Mouse (Mus musculus) heart, postnatal 0 days (tissue): ENCODE data around the gene C87436. TPM values are rescaled to one million over a fixed set of nuclear protein-coding genes. Genes with fewer than 3 reads are reported as not detected.

Experiments
- ATAC-seq: fragments of 200-750 bp; cut with Nextera tagmentation; 2 replicates; pipeline ENCODE4 v1.8.0; 2017; ENCODE audit warnings: low read depth, moderate number of reproducible peaks, moderate library complexity; ENCODE audit not compliant: insufficient read depth
- DNase-seq: peaks from one replicate; pipeline ENCODE4 v3.0.0-alpha.2; 2016; ENCODE audit warnings: low spot score
- H3K27ac ChIP-seq: fragments of 300-500 bp; sonication (generic); 2 replicates; pipeline ENCODE4 v1.5.1; 2014; ENCODE audit warnings: low read depth, mild to moderate bottlenecking
- H3K27me3 ChIP-seq: fragments of 300-500 bp; sonication (generic); 2 replicates; pipeline ENCODE4 v1.6.1; 2014; ENCODE audit warnings: low read length, mixed read lengths; ENCODE audit not compliant: control insufficient read depth, insufficient read depth
- H3K36me3 ChIP-seq: fragments of 300-500 bp; sonication (generic); replicated peaks from 2 replicates; pipeline ENCODE4 v1.6.1; 2014; ENCODE audit warnings: low read length, mixed read lengths; ENCODE audit not compliant: control insufficient read depth, insufficient read depth
- H3K4me1 ChIP-seq: fragments of 300-500 bp; sonication (generic); 2 replicates; pipeline ENCODE4 v1.6.1; 2014; ENCODE audit warnings: antibody characterized with exemption; ENCODE audit not compliant: control insufficient read depth, insufficient read depth
- H3K4me2 ChIP-seq: fragments of 300-500 bp; sonication (generic); 2 replicates; pipeline ENCODE4 v1.6.1; 2014; ENCODE audit warnings: low read depth, mild to moderate bottlenecking, low read length, moderate library complexity
- H3K4me3 ChIP-seq: fragments of 300-500 bp; sonication (generic); 2 replicates; pipeline ENCODE4 v1.5.1; 2014; ENCODE audit warnings: low read depth, low read length
- H3K9ac ChIP-seq: fragments of 300-500 bp; sonication (generic); replicated peaks from 2 replicates; pipeline ENCODE4 v1.6.1; 2014; ENCODE audit warnings: low read depth, low read length, mixed read lengths
- H3K9me3 ChIP-seq: fragments of 300-500 bp; sonication (generic); replicated peaks from 2 replicates; pipeline ENCODE4 v1.6.1; 2016; ENCODE audit warnings: low read length; ENCODE audit not compliant: control insufficient read depth
- CTCF ChIP-seq: IDR thresholded peaks from 2 replicates; pipeline ENCODE4 v1.5.1; 2016; ENCODE audit warnings: antibody characterized with exemption, control low read depth, low read depth
- EP300 ChIP-seq: IDR thresholded peaks from 2 replicates; pipeline ENCODE4 v1.6.1; 2016; ENCODE audit warnings: antibody characterized with exemption, low read depth
- WGBS: fragments of 180-500 bp; shearing (Covaris S2); extraction: QIAGEN DNeasy Blood & Tissue Kit; methylation state at CpG from one replicate; pipeline ENCODE4 v1.1.7; 2014; 5-methylcytosine and 5-hydroxymethylcytosine counted together
- polyA plus RNA-seq: library from polyadenylated mRNA; unstranded; fragments of >200 nt; fragmentation: Nextera tagmentation; extraction: Ambion mirVana; gene quantifications from 2 replicates; pipeline ENCODE4 v1.2.1, GENCODE M21; 2015
- total RNA-seq: library from RNA; depleted of rRNA; stranded (reverse); fragments of >200 nt; gene quantifications from 2 replicates; pipeline ENCODE4 v1.2.3, GENCODE M21; 2014; ENCODE audit warnings: low replicate concordance

Gene C87436
- total and polyA plus RNA-seq, 2 experiments from 2014 or later = 9.9 to 16.4 TPM

GRCm38 (mm10) chr6:86404996-86405395 is 33.2 kb upstream of the C87436 start:
- H3K4me2 ChIP-seq = peak overlapping the region; percentile 64
- H3K4me1 ChIP-seq = 0 out of 2 replicates have a peak, but pooled peaks cover 6% of the 10 kb centered on the region
- TF ChIP-seq CTCF = no peak
- TF ChIP-seq EP300 = no peak
- H3K9me3 ChIP-seq = no peaks in the 10 kb centered on the region
- H3K27ac ChIP-seq = peak overlapping the region; percentile 100
- peak overlapping the region; percentile 87 for H3K4me3 ChIP-seq
- ATAC-seq = no peak
- WGBS = 0% methylated on average over 11 of the region's 11 CpGs
- peaks cover 4% of the 10 kb centered on the region; the same call in 1 of the 2 replicates for H3K36me3 ChIP-seq
- no peaks in the 10 kb centered on the region for H3K27me3 ChIP-seq
- peak overlapping the region; percentile 96 for H3K9ac ChIP-seq
- no peak for DNase-seq

GRCm38 (mm10) chr6:86406306-86406705 is 31.9 kb upstream of the C87436 start:
- Histone ChIP-seq H3K4me3 (no peak overlapping the region), H3K36me3 (peaks cover 4% of the 10 kb centered on the region; the same call in 1 of the 2 replicates), H3K9ac (no peak overlapping the region), H3K9me3 (no peaks in the 10 kb centered on the region), H3K4me2 (no peak overlapping the region), H3K27ac (no peak overlapping the region), H3K4me1 (0 out of 2 replicates have a peak, but pooled peaks cover 6% of the 10 kb centered on the region), H3K27me3 (no peaks in the 10 kb centered on the region)
- TF ChIP-seq CTCF (no peak), EP300 (no peak)
- DNase-seq = no peak
- ATAC-seq = no peak

GRCm38 (mm10) chr6:86418711-86419110 is 19.5 kb upstream of the C87436 start:
- Histone ChIP-seq H3K27me3 (no peaks in the 10 kb centered on the region), H3K4me2 (no peak overlapping the region), H3K4me3 (no peak overlapping the region), H3K36me3 (peaks cover 76% of the 10 kb centered on the region), H3K9ac (no peak overlapping the region), H3K4me1 (no peaks in the 10 kb centered on the region), H3K9me3 (no peaks in the 10 kb centered on the region), H3K27ac (no peak overlapping the region)
- TF ChIP-seq EP300 (no peak), CTCF (no peak)
- DNase-seq (no peak), ATAC-seq (no peak)
- WGBS = 85% methylated on average over 6 of the region's 6 CpGs

- H3K27ac ChIP-seq = no peak overlapping the region
- no peak for TF ChIP-seq CTCF
- no peak for TF ChIP-seq EP300
Measured at GRCm38 (mm10) chr6:86419239-86419638, 18.9 kb upstream of the C87436 start.

GRCm38 (mm10) chr6:86420491-86420890 is 17.7 kb upstream of the C87436 start:
- no peak overlapping the region for H3K4me2 ChIP-seq
- no peak overlapping the region for H3K4me3 ChIP-seq
- no peaks in the 10 kb centered on the region for H3K4me1 ChIP-seq
- TF ChIP-seq CTCF = peak; percentile 25
- no peak for TF ChIP-seq EP300
- H3K9ac ChIP-seq = no peak overlapping the region
- H3K27me3 ChIP-seq = no peaks in the 10 kb centered on the region
- H3K9me3 ChIP-seq = no peaks in the 10 kb centered on the region
- H3K27ac ChIP-seq = no peak overlapping the region
- WGBS = 78% methylated on average over 6 of the region's 6 CpGs
- peaks cover 84% of the 10 kb centered on the region for H3K36me3 ChIP-seq
- no peak for ATAC-seq
- peak; percentile 21 for DNase-seq

More at GRCm38 (mm10) chr6:86419239-86419638, 18.9 kb upstream of the C87436 start:
- Histone ChIP-seq H3K4me1 (no peaks in the 10 kb centered on the region), H3K27me3 (no peaks in the 10 kb centered on the region), H3K4me2 (no peak overlapping the region), H3K4me3 (no peak overlapping the region), H3K9ac (no peak overlapping the region), H3K9me3 (no peaks in the 10 kb centered on the region), H3K36me3 (peaks cover 77% of the 10 kb centered on the region)
- DNase-seq (no peak), ATAC-seq (no peak)
- 88% methylated on average over 3 of the region's 3 CpGs for WGBS

- no peak within 1 kb of the TSS for H3K27ac ChIP-seq
- TF ChIP-seq CTCF = no peak
- TF ChIP-seq EP300 = no peak
- H3K9ac ChIP-seq = no peak within 1 kb of the TSS
- H3K36me3 ChIP-seq = peaks cover 85% of the 10 kb centered on the region
- 90% methylated on average over 1 of the region's 1 CpGs for WGBS
- DNase-seq = no peak
- ATAC-seq = no peak
- H3K27me3 ChIP-seq = no peaks in the 10 kb centered on the region
- no peaks in the 10 kb centered on the region for H3K9me3 ChIP-seq
- no peak within 1 kb of the TSS for H3K4me2 ChIP-seq
- no peak within 1 kb of the TSS for H3K4me3 ChIP-seq
- H3K4me1 ChIP-seq = no peaks in the 10 kb centered on the region
Measured at GRCm38 (mm10) chr6:86426358-86426757, 11.8 kb upstream of the C87436 start, which contains the start of gene Gm44790. TSS of gene Gm44790 (plus strand) at chr6:86426658.
